Comparison of ENCODE assay signal across 12 mouse cellular contexts in genomic region chr1:159355027-159355570, GRCm38 (mm10).
A peak's percentile ranks its signal among the peaks of the same experiment; 100 is the strongest.
DNase-seq lines count a peak whose midpoint lies in the region; TF ChIP-seq lines count a peak whose summit lies in the region.
"Had no signal": no experiment of that assay in that cellular context is flagged by ENCODE, and none has a peak within 500 bp of the region (broad histone marks: within the 10 kb centered on the region; RNA-seq: fewer than 3 reads in every experiment).

No protein-coding gene starts in this region.

- intact Hi-C loops in heart, postnatal 10 days (cut with DNase I) = no loop called here

- no peak overlapping the region for H3K27ac ChIP-seq in layer of hippocampus, adult 2 months
- H3K27ac ChIP-seq: embryonic facial prominence, embryonic 13.5 days; limb, embryonic 15.5 days; neural tube, embryonic 12.5 days; stomach, postnatal 0 days had no signal

- DNase-seq in ovary, adult 18-20 months (ENCODE audit: low spot score) = peak; percentile 25
- DNase-seq in ovary, postnatal 10 days (ENCODE audit: low spot score) = no peak
- DNase-seq in cerebellum, adult 9-11 months = peak; percentile 28
- DNase-seq in heart, postnatal 10 days = peak; percentile 59 to 78
- peak; percentile 3 to 37 for DNase-seq in right cerebral cortex, postnatal 36 days (ENCODE audit: low spot score in 2 of 2)
- DNase-seq in natural killer cell, adult 2 months (ENCODE audit: low spot score in 2 of 2) = no peak
- DNase-seq in c-Kit-positive CD71-positive TER-119-positive erythroid progenitor cells, embryonic 14.5 days (ENCODE audit: low spot score) = no peak
- no peak for DNase-seq in layer of hippocampus, adult 2 months (ENCODE audit: low spot score in 2 of 2)

- no peak overlapping the region for H3K4me3 ChIP-seq in layer of hippocampus, adult 2 months
- H3K4me3 ChIP-seq: embryonic facial prominence, embryonic 13.5 days; limb, embryonic 15.5 days; neural tube, embryonic 12.5 days had no signal

- TF ChIP-seq CTCF in layer of hippocampus, adult 2 months (conservative IDR thresholded peaks at IDR 0.05) = no peak

Comparison
In these comparisons a context has a peak if more than half of its experiments do, and no peak if none do; other contexts are left out.
1. DNase-seq: peak in ovary, adult 18-20 months (single experiment), cerebellum, adult 9-11 months (single experiment), heart, postnatal 10 days (2 of 2) and right cerebral cortex, postnatal 36 days (2 of 2); none in ovary, postnatal 10 days (single experiment), natural killer cell, adult 2 months (0 of 2), c-Kit-positive CD71-positive TER-119-positive erythroid progenitor cells, embryonic 14.5 days (single experiment) and layer of hippocampus, adult 2 months (0 of 2).